Mouse (Mus musculus) C2C12 (cell line): Measurements from ENCODE around the gene Foxk2. TPM values are rescaled to one million over a fixed set of nuclear protein-coding genes. Genes with fewer than 3 reads are reported as not detected.
A peak's percentile ranks its signal among the peaks of the same experiment; 100 is the strongest.

Source experiments
- H3K27me3 ChIP-seq: one replicate; pipeline ENCODE4 v1.6.1; 2011; ENCODE audit not compliant: control insufficient read depth, insufficient read depth, insufficient read length
- H3K36me3 ChIP-seq: one replicate; pipeline ENCODE4 v1.6.1; 2011; ENCODE audit not compliant: control insufficient read depth, insufficient read depth
- H3K4me3 ChIP-seq: one replicate; pipeline ENCODE4 v1.5.1; 2011; ENCODE audit warnings: mild to moderate bottlenecking, control low read depth; ENCODE audit not compliant: poor library complexity, insufficient read depth, severe bottlenecking
- H3K79me2 ChIP-seq: one replicate; pipeline ENCODE4 v1.6.1; 2011; ENCODE audit not compliant: control insufficient read depth, insufficient read depth
- H3K79me3 ChIP-seq: one replicate; pipeline ENCODE4 v1.6.1; 2011; ENCODE audit warnings: low read depth, control low read depth
- H3ac ChIP-seq: one replicate; pipeline ENCODE3; 2011; ENCODE audit warnings: low read depth; ENCODE audit not compliant: control insufficient read depth, insufficient read length
- CEBPB ChIP-seq: IDR thresholded peaks from one replicate; pipeline ENCODE4 v1.6.1; 2011; ENCODE audit warnings: low read depth, mild to moderate bottlenecking, control low read depth, moderate library complexity
- CTCF ChIP-seq: IDR thresholded peaks from one replicate; pipeline ENCODE4 v1.5.1; 2011; ENCODE audit not compliant: control insufficient read depth, insufficient read depth, insufficient read length
- FOSL1 ChIP-seq: IDR thresholded peaks from one replicate; pipeline ENCODE4 v1.8.0; 2011; ENCODE audit warnings: mild to moderate bottlenecking, low read length; ENCODE audit not compliant: poor library complexity, insufficient read depth, severe bottlenecking
- MAX ChIP-seq: IDR thresholded peaks from one replicate; pipeline ENCODE4 v1.6.1; 2011; ENCODE audit warnings: mild to moderate bottlenecking, control low read depth
- MYOD1 ChIP-seq: IDR thresholded peaks from one replicate; pipeline ENCODE4 v1.6.1; 2011; ENCODE audit warnings: low read depth; ENCODE audit not compliant: control insufficient read depth, insufficient read length
- MYOG ChIP-seq: IDR thresholded peaks from one replicate; pipeline ENCODE4 v1.6.1; 2011; ENCODE audit not compliant: control insufficient read depth, insufficient read length; ENCODE audit errors: extremely low read depth
- USF1 ChIP-seq: IDR thresholded peaks from one replicate; pipeline ENCODE4 v1.6.1; 2011; ENCODE audit warnings: low read depth, mild to moderate bottlenecking, control low read depth, moderate library complexity
- polyA plus RNA-seq: library from polyadenylated mRNA; unstranded; fragments of >200 nt; fragmentation: generic; extraction: Trizol; gene quantifications from one replicate; pipeline ENCODE4 v1.2.1, GENCODE M21; 2012; ENCODE audit warnings: missing spikeins

The Foxk2 gene
- polyA plus RNA-seq, 1 experiment: 43.1 TPM

- Histone ChIP-seq H3K27me3 (no peaks in the 10 kb centered on the region), H3K4me3 (peak overlapping the region; percentile 63), H3K79me2 (peaks cover 20% of the 10 kb centered on the region), H3K36me3 (peaks cover 39% of the 10 kb centered on the region), H3ac (peak overlapping the region; percentile 77), H3K79me3 (peaks cover 6% of the 10 kb centered on the region)
- TF ChIP-seq USF1: no peak
- TF ChIP-seq MAX: no peak
- TF ChIP-seq MYOG: no peak
- no peak for TF ChIP-seq MYOD1
- TF ChIP-seq CTCF: no peak
- TF ChIP-seq FOSL1: no peak
- TF ChIP-seq CEBPB: no peak
Measured at GRCm38 (mm10) chr11:121228129-121229017, 31.4 kb upstream of the Foxk2 start.

DNA sequence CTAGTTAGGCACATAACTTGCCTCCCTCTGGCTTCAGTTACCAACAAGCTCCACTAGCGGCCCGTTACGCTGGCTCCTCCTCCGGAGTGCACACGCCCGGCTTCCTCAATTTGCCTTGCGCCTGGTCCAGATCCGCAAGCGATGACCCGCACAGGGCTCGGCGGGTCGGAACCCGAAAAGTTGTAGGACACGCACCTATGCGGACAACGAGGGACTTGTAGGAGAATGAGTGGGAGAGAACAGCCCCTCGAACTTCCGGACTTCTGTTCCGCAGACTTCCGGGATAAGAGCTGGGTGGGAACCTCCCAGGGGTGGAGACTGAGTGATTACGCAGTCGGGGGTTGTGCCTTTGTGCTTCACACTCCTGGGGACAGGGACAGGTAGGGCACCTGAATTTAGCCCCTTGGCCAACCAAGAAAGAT is 30.8 kb upstream of the Foxk2 start, which contains the start of gene Cybc1:
Gene Cybc1, minus strand, starts transcription at position 305 of the 422 bp plus-strand sequence.
- Histone ChIP-seq H3K27me3 (no peaks in the 10 kb centered on the region), H3K4me3 (peak within 1 kb of the TSS; percentile 63), H3ac (peak within 1 kb of the TSS; percentile 77), H3K79me2 (peaks cover 20% of the 10 kb centered on the region), H3K36me3 (peaks cover 32% of the 10 kb centered on the region), H3K79me3 (peaks cover 6% of the 10 kb centered on the region)
- TF ChIP-seq CEBPB: peak; percentile 16
- no peak for TF ChIP-seq MAX

GRCm38 (mm10) chr11:121231191-121231590 is 28.6 kb upstream of the Foxk2 start:
- peaks cover 11% of the 10 kb centered on the region for H3K36me3 ChIP-seq
- TF ChIP-seq CEBPB (no peak), CTCF (no peak), MYOD1 (no peak), FOSL1 (no peak), MAX (no peak), USF1 (no peak), MYOG (no peak)
- H3K79me2 ChIP-seq: peaks cover 20% of the 10 kb centered on the region
- H3K79me3 ChIP-seq: peaks cover 6% of the 10 kb centered on the region
- H3K4me3 ChIP-seq: no peak overlapping the region
- no peak overlapping the region for H3ac ChIP-seq
- H3K27me3 ChIP-seq: no peaks in the 10 kb centered on the region

DNA sequence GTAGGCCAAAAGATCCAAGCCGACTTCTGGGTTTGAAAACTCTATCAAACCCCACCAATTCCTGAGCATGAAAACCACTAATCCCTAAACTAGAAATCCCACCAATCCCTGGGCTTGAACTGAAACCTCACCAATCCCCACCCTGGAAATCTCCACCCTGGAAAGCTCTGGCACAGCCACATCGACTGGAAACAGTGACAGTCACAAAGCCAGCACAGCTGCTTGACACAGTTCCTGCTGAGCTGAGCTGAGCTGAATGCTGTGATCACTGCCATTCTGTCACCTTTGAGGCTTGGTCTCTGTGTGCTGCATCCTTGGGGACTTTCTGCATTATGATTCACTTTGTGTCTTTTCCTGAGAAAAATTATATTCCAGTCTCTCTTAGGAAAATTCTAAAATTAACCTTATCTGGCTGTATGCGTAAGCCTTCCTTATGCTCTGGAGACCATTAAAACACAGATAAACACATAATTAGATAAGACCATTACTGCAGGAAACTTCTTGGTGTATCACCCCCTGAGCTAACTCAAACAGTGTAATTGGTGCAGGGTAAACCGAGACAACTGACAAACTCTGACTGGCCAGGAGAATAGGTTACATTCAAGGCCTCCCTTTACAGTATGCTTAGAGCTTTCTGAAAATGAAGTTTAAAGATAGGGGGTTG is 28.0 kb upstream of the Foxk2 start:
- peaks cover 20% of the 10 kb centered on the region for H3K79me2 ChIP-seq
- peaks cover 6% of the 10 kb centered on the region for H3K36me3 ChIP-seq
- peaks cover 6% of the 10 kb centered on the region for H3K79me3 ChIP-seq
- TF ChIP-seq USF1: no peak
- no peak overlapping the region for H3ac ChIP-seq
- no peaks in the 10 kb centered on the region for H3K27me3 ChIP-seq
- no peak overlapping the region for H3K4me3 ChIP-seq

DNA sequence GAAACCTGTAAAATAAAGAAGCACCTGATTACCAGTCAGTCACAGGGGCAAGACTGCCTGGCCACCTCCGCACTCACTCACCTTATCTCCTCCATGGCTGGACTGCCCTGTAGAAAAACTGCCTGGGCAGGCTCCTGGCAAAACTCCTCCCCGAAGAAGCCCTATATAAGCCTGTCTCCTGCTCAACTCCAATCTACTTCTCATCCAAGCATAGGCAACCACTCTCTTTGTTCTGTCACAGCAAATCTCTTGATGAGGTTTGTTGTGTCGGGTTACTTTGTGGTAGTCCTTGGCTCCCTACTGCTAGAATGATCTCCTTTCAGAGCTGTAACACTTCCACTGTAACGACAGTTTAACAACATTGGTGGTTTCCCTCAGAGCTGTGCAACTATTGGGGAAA is 27.1 kb upstream of the Foxk2 start:
- Histone ChIP-seq H3K4me3 (no peak overlapping the region), H3K27me3 (no peaks in the 10 kb centered on the region), H3ac (no peak overlapping the region), H3K79me3 (peaks cover 6% of the 10 kb centered on the region), H3K79me2 (peaks cover 12% of the 10 kb centered on the region), H3K36me3 (no peaks in the 10 kb centered on the region)
- no peak for TF ChIP-seq FOSL1
- TF ChIP-seq CTCF: no peak
- TF ChIP-seq USF1: no peak
- no peak for TF ChIP-seq CEBPB
- no peak for TF ChIP-seq MYOG
- TF ChIP-seq MAX: no peak
- no peak for TF ChIP-seq MYOD1
